Mouse (Mus musculus) hindbrain, embryonic 11.5 days (tissue): Measurements from ENCODE around the gene 4931422A03Rik. TPM values are rescaled to one million over a fixed set of nuclear protein-coding genes. Genes with fewer than 3 reads are reported as not detected.

ENCODE experiments used
- ATAC-seq: fragments of 200-750 bp; cut with Nextera tagmentation; 2 replicates; pipeline ENCODE4 v1.8.0; 2017; ENCODE audit warnings: mild to moderate bottlenecking, moderate TSS enrichment, moderate library complexity; ENCODE audit not compliant: low FRiP score
- DNase-seq: peaks from one replicate; pipeline ENCODE4 v3.0.0-alpha.2; 2015; ENCODE audit warnings: low spot score
- H3K27ac ChIP-seq: fragments of 300-500 bp; sonication (generic); 2 replicates; pipeline ENCODE4 v1.5.1; 2014; ENCODE audit warnings: mild to moderate bottlenecking, low read depth, low read length
- H3K27me3 ChIP-seq: fragments of 300-500 bp; sonication (generic); 2 replicates; pipeline ENCODE4 v1.6.1; 2014; ENCODE audit warnings: mild to moderate bottlenecking, low read length, moderate library complexity, mixed read lengths; ENCODE audit not compliant: control insufficient read depth, insufficient read depth
- H3K36me3 ChIP-seq: fragments of 300-500 bp; sonication (generic); 2 replicates; pipeline ENCODE4 v1.6.1; 2014; ENCODE audit warnings: mild to moderate bottlenecking, low read length, moderate library complexity, mixed read lengths; ENCODE audit not compliant: control insufficient read depth, insufficient read depth
- H3K4me1 ChIP-seq: fragments of 300-500 bp; sonication (generic); replicated peaks from 2 replicates; pipeline ENCODE4 v1.6.1; 2014; ENCODE audit warnings: low read length, mixed read lengths; ENCODE audit not compliant: control insufficient read depth, insufficient read depth
- H3K4me2 ChIP-seq: fragments of 300-500 bp; sonication (generic); replicated peaks from 2 replicates; pipeline ENCODE4 v1.6.1; 2014; ENCODE audit warnings: mild to moderate bottlenecking, low read depth, low read length
- H3K4me3 ChIP-seq: fragments of 300-500 bp; sonication (generic); 2 replicates; pipeline ENCODE4 v1.5.1; 2014; ENCODE audit warnings: low read depth, low read length
- H3K9ac ChIP-seq: fragments of 300-500 bp; sonication (generic); 2 replicates; pipeline ENCODE4 v1.6.1; 2014; ENCODE audit warnings: low read depth, low read length
- H3K9me3 ChIP-seq: fragments of 300-500 bp; sonication (generic); 2 replicates; pipeline ENCODE4 v1.6.1; 2016; ENCODE audit warnings: low read length; ENCODE audit not compliant: control insufficient read depth
- WGBS: fragments of 180-500 bp; shearing (Covaris S2); extraction: QIAGEN DNeasy Blood & Tissue Kit; methylation state at CpG from one replicate; pipeline ENCODE4 v1.1.7; 2014; 5-methylcytosine and 5-hydroxymethylcytosine counted together
- polyA plus RNA-seq: library from polyadenylated mRNA; unstranded; fragments of >200 nt; fragmentation: Nextera tagmentation; extraction: Ambion mirVana; gene quantifications from 2 replicates; pipeline ENCODE4 v1.2.1, GENCODE M21; 2014

The 4931422A03Rik gene
- polyA plus RNA-seq, 1 experiment from 2014 or later: 2.5 TPM

DNA sequence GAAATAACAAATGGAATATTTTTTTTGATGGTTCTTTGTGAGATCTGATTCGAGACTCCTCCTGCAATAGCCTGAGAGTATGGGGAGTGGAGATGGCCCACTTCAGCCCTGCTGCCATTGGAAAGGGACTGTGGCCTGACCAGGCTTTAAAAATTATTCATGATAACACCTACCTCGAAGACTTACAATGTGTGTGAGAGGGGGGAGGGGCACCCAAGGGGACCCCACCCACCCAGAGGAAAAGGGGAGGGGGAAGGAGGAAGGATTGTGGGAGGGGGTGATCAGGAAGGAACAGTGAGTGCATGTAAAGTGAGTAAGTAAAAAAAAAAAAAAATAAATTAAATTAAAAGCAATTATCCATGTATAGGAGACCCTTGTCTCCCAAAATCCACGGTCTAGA, 69.5 kb downstream of the 4931422A03Rik start:
- H3K9ac ChIP-seq: no peak overlapping the region
- no peak overlapping the region for H3K4me3 ChIP-seq
- ATAC-seq (no peak), DNase-seq (no peak)
- H3K4me1 ChIP-seq: no peaks in the 10 kb centered on the region
- no peak overlapping the region for H3K27ac ChIP-seq
- WGBS: 81% methylated on average over 3 of the region's 3 CpGs
- no peaks in the 10 kb centered on the region for H3K36me3 ChIP-seq
- no peaks in the 10 kb centered on the region for H3K9me3 ChIP-seq
- H3K4me2 ChIP-seq: no peak overlapping the region
- no peaks in the 10 kb centered on the region for H3K27me3 ChIP-seq

DNA sequence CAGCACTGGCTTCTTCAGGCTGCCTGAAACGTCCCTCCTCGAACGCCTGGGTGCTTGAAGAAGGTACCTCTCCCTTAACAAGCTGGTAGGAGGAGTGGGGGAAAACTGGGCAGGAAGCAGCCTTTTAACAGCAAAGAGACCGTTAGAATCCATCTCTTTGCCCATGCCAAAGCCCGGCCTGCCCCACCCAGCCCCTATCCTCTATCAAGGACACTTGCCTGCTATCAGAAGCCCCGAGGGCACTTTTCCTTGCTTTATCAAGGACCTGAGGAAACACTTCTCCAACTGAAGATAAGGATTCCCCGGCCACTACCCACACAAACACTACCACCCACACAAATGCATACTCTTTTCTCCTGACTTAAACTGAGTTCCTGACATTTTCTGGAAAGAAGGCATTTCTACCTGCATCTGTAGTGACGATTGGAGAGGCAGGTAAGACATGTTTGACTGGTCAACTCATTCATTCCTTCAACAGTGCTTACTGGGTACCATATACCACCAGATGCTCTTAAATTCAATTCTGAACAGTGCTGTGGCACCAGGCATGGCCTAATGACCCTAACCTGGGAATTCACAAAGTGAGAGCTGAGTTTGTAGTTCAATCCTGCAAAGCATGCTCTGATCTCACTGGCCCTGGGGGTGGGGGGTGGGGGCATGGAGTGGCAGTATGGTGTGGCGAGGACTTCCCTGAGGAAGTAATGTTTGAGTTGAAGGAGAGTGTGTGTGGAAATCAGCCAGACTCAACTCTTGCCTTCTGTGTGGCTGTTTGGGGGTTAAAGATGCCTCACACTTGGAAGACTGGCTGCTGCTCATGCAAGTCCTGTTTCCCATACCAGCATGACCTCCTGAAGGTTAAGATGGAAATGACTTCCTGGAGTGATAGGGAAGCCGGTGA, 70.3 kb downstream of the 4931422A03Rik start, which contains the start of gene Lmo2:
Lmo2 (plus strand) TSS at position 338 of the 898 bp plus-strand sequence.
- Histone ChIP-seq H3K4me1 (no peaks in the 10 kb centered on the region), H3K27me3 (no peaks in the 10 kb centered on the region), H3K4me3 (no peak within 1 kb of the TSS), H3K4me2 (no peak within 1 kb of the TSS), H3K9ac (no peak within 1 kb of the TSS), H3K27ac (no peak within 1 kb of the TSS), H3K36me3 (no peaks in the 10 kb centered on the region), H3K9me3 (no peaks in the 10 kb centered on the region)
- ATAC-seq (no peak), DNase-seq (no peak)
- WGBS: 72% methylated on average over 10 of the region's 10 CpGs

DNA sequence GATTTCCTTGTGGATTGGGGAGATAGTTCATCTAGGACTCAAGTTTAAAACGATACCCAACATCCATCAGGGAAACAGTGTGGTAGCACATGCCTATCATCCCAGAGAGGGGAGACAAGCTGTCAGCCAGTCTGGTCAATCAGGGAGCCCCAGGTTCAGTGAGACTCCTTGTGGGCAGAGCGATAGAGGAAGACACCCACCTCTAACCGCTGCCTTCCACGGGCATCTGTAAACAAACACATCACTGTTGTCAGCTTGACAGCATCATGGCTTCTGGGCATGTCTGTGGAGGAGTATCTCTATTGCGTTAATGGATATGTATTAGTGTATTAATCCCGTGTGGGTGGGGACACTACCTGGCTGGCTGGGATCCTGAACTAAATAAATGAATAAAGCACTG, 71.3 kb downstream of the 4931422A03Rik start:
- WGBS: 83% methylated on average over 6 of the region's 6 CpGs

DNA sequence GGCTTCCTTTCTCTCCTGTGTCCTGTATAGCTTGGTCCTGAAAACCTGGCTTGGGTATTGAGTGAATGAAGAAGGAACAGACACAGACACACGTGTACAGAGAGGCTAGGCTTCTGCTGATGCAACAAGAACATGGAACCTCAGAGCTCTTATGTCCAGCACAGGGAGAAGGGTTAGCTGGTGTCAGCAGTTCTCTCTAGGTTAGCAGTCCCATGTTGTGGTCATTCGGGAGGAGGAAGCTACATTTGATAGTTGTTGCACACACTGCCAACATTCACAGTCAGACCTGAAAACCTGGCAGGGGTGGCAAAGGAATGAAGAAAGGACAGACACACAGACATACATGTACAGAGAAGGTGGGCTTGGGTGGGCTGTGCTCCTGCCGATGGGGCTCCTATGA, 72.4 kb downstream of the 4931422A03Rik start:
- no peak for DNase-seq
- Histone ChIP-seq H3K27ac (no peak overlapping the region), H3K4me1 (no peaks in the 10 kb centered on the region), H3K4me3 (no peak overlapping the region), H3K4me2 (no peak overlapping the region), H3K27me3 (no peaks in the 10 kb centered on the region), H3K9me3 (no peaks in the 10 kb centered on the region), H3K36me3 (no peaks in the 10 kb centered on the region), H3K9ac (no peak overlapping the region)
- ATAC-seq: no peak
- 78% methylated on average over 3 of the region's 3 CpGs for WGBS

More for the DNA sequence above, 71.3 kb downstream of the 4931422A03Rik start:
- Histone ChIP-seq H3K4me1 (no peaks in the 10 kb centered on the region), H3K36me3 (no peaks in the 10 kb centered on the region), H3K27ac (no peak overlapping the region), H3K9ac (no peak overlapping the region), H3K27me3 (no peaks in the 10 kb centered on the region), H3K4me3 (no peak overlapping the region), H3K4me2 (no peak overlapping the region), H3K9me3 (no peaks in the 10 kb centered on the region)
- DNase-seq (no peak), ATAC-seq (no peak)

DNA sequence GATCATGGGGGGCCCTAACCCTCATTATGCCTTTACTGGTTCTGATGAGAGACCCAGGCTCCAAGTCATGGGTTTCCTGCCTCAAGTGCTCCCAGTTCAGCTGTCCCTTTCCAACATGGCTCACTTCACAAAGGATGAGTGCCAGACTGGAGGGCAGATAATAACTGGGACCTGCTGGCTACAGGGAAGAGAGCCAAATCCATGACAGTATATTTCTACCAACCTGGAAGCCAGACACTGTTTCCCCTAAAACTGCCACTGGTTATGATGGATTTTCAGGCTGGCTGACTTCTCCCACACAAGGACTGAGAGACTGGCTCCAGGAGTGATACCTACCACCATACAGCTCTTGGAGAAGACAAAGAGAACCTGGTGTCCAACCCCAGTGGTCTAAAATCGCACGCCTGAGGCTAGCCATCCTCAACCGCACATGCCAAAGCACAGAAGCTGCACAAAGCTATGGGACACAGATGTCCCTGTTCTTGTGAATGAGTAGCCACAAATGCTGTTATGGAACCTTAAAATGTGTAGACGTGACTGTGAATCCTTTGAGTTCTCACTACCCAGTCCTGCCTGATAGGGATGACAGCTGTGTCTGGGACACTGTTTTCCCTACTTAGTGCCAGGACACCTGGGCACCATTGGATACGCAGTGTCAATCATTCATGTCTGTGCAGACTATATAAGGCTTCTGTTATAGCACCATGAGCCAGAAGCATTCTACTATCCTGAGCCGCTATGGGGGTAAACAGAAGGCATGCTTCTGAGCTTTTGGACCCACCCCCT, 74.9 kb downstream of the 4931422A03Rik start:
- Histone ChIP-seq H3K27me3 (no peaks in the 10 kb centered on the region), H3K27ac (no peak overlapping the region), H3K36me3 (no peaks in the 10 kb centered on the region), H3K4me2 (no peak overlapping the region), H3K9me3 (no peaks in the 10 kb centered on the region), H3K9ac (no peak overlapping the region), H3K4me1 (no peaks in the 10 kb centered on the region), H3K4me3 (no peak overlapping the region)
- ATAC-seq: no peak
- WGBS: 90% methylated on average over 6 of the region's 6 CpGs
- DNase-seq: no peak

DNA sequence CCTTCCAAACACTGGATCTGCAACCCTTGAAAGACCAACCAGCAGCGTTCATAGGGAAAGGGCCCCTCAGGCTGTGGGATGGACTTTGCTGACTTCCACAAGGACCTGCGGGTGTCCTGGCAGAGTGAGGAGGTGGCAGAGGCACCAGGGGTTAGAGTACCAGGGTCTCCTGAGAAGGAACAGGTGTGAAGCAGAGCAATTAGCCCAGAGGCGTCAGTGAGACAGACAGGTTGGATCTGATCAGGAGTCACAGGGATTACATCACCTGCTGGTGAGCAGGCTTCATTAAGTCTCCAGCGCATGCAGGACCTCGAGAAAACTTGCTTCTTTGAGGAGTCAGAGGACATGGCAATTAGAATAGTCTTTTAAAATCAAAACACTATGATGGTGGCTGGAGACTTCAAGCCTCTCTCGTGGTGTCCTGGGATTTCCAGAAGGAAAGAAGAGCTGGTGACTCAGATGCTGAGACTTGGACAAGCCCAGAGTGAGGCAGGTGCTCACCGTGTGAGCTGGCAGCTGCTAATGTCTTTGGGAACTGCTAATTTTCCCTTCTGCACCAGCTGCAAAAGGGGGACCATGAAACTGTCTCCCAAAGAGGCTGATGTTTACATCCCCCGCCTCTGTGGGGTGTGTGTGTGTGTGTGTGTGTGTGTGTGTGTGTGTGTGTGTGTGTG, 80.0 kb downstream of the 4931422A03Rik start:
- Histone ChIP-seq H3K9me3 (no peaks in the 10 kb centered on the region), H3K36me3 (no peaks in the 10 kb centered on the region), H3K4me1 (no peaks in the 10 kb centered on the region), H3K9ac (no peak overlapping the region), H3K27me3 (no peaks in the 10 kb centered on the region), H3K4me3 (no peak overlapping the region), H3K4me2 (no peak overlapping the region), H3K27ac (no peak overlapping the region)
- ATAC-seq (no peak), DNase-seq (no peak)
- 72% methylated on average over 8 of the region's 8 CpGs for WGBS

DNA sequence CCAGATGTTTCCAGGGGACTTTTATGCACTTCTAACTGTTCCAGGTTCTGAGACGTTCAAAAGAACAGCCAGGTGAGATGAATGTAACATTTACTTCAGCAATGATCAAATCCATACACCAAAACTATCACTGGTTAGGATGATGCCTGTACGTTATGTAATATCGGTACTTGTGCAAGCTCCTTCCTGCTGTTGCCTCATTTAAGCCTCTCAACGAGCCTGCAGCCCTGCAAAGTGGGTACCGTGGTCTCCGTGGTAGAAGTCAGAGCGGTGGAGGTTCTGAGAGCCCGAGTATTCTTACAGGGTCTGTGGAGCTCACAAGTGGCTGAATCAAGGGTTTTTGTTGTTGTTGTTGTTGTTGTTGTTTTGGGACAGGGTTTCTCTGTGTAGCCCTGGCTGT, 81.3 kb downstream of the 4931422A03Rik start:
- H3K4me3 ChIP-seq: no peak overlapping the region
- H3K27ac ChIP-seq: no peak overlapping the region
- H3K27me3 ChIP-seq: no peaks in the 10 kb centered on the region
- 84% methylated on average over 8 of the region's 8 CpGs for WGBS
- no peaks in the 10 kb centered on the region for H3K9me3 ChIP-seq
- H3K4me1 ChIP-seq: no peaks in the 10 kb centered on the region
- H3K9ac ChIP-seq: no peak overlapping the region
- H3K36me3 ChIP-seq: no peaks in the 10 kb centered on the region
- ATAC-seq (no peak), DNase-seq (no peak)
- no peak overlapping the region for H3K4me2 ChIP-seq

DNA sequence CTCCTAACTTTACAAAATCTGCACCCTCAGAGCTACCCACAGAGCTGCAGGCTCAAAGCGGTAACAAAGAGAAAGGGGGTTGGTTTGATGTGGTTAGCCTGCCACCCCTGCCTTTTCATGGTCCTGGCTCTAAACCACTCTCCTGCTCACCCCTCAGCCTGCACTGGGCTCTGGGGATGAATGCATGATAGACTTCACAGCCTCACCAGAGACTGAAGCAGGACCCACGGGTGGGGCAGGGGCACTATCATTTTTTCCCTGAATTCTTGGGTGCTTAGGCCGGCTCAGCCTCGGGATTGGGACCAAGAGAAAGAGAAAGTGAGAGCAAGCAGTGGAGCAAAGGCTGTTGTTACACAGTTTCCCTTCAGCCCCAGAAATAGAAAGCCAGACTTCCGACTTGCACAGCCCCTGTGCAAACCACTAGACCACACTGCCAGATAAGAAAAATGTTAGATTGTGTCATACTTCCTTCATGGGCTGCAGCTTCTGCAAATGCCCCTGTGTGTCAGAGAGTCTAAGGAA, 82.5 kb downstream of the 4931422A03Rik start:
- Histone ChIP-seq H3K9me3 (no peaks in the 10 kb centered on the region), H3K4me1 (no peaks in the 10 kb centered on the region), H3K27ac (no peak overlapping the region), H3K4me2 (no peak overlapping the region), H3K9ac (no peak overlapping the region), H3K36me3 (no peaks in the 10 kb centered on the region), H3K4me3 (no peak overlapping the region), H3K27me3 (no peaks in the 10 kb centered on the region)
- ATAC-seq (no peak), DNase-seq (no peak)
- 81% methylated on average over 5 of the region's 5 CpGs for WGBS
